Mouse (Mus musculus) thymus, adult 2 months (tissue): ENCODE data around the gene Acap2. TPM values are rescaled to one million over a fixed set of nuclear protein-coding genes. Genes with fewer than 3 reads are reported as not detected.

Experiments
- DNase-seq: peaks from one replicate; pipeline ENCODE4 v3.0.0; 2021
- H3K27ac ChIP-seq: fragments of 200-500 bp; 2 replicates; pipeline ENCODE4 v1.5.1; 2012; ENCODE audit warnings: low read length, control low read depth; ENCODE audit not compliant: control insufficient read depth, insufficient read depth
- H3K27me3 ChIP-seq: fragments of 200-500 bp; 2 replicates; pipeline ENCODE4 v1.6.1; 2012; ENCODE audit warnings: mild to moderate bottlenecking, low read length, moderate library complexity, mixed read lengths; ENCODE audit not compliant: control insufficient read depth, insufficient read depth
- H3K36me3 ChIP-seq: fragments of 200-500 bp; 2 replicates; pipeline ENCODE4 v1.6.1; 2012; ENCODE audit warnings: mild to moderate bottlenecking, low read length, moderate library complexity; ENCODE audit not compliant: control insufficient read depth, insufficient read depth
- H3K4me1 ChIP-seq: fragments of 200-500 bp; replicated peaks from 2 replicates; pipeline ENCODE4 v1.6.1; 2012; ENCODE audit warnings: low read length; ENCODE audit not compliant: control insufficient read depth, insufficient read depth
- H3K4me3 ChIP-seq: fragments of 200-500 bp; 2 replicates; pipeline ENCODE4 v1.5.1; 2012; ENCODE audit warnings: mild to moderate bottlenecking, low read length, control low read depth, moderate library complexity; ENCODE audit not compliant: control insufficient read depth, insufficient read depth
- CTCF ChIP-seq: fragments of 200-500 bp; IDR thresholded peaks from 2 replicates; pipeline ENCODE4 v1.5.1; 2012; ENCODE audit warnings: mild to moderate bottlenecking, control low read depth, low read length, moderate library complexity, borderline replicate concordance; ENCODE audit not compliant: control insufficient read depth, poor library complexity, insufficient read depth; ENCODE audit errors: extremely low read depth
- POLR2A ChIP-seq: fragments of 200-500 bp; IDR thresholded peaks from 2 replicates; pipeline ENCODE4 v1.6.1; 2012; ENCODE audit warnings: mild to moderate bottlenecking, low read length, control low read depth, moderate library complexity; ENCODE audit not compliant: control insufficient read depth, poor library complexity, insufficient read depth; ENCODE audit errors: extremely low read depth
- WGBS: fragments of 180-500 bp; shearing (Covaris S2); methylation state at CpG from one replicate; pipeline ENCODE4 v1.1.7; 2018; 5-methylcytosine and 5-hydroxymethylcytosine counted together
- polyA plus RNA-seq: library from polyadenylated mRNA; depleted of rRNA; stranded (reverse); fragments of >200 nt; gene quantifications from 2 replicates; pipeline ENCODE4 v1.2.3, GENCODE M21; 2012

The Acap2 gene
- polyA plus RNA-seq, 1 experiment = 25.5 TPM

DNA sequence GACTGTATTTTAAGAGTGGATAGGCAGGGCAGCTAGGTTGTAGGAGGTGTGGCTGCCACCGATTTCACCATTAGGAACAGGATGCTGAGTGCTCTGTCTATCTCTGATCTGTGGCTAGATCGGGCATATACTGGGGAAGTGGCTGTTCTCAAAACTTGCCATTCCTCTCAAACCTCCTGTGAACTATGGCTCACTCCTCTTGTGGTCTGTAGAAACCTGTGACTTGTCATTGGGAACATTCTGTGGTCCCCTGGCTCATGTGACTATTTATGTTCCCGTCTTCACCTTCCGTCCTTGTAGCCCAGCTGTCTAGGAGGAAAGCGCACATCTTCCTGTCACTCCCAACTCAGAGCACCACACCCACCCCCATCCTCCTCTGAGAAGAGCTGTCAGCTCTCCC is 8.9 kb upstream of the Acap2 start:
- 3% methylated on average over 5 of the region's 5 CpGs for WGBS
- Histone ChIP-seq H3K27me3 (no peaks in the 10 kb centered on the region), H3K4me3 (no peak overlapping the region), H3K4me1 (peaks cover 9% of the 10 kb centered on the region), H3K27ac (no peak overlapping the region), H3K36me3 (no peaks in the 10 kb centered on the region)
- TF ChIP-seq CTCF (no peak), POLR2A (no peak)
- DNase-seq = no peak

DNA sequence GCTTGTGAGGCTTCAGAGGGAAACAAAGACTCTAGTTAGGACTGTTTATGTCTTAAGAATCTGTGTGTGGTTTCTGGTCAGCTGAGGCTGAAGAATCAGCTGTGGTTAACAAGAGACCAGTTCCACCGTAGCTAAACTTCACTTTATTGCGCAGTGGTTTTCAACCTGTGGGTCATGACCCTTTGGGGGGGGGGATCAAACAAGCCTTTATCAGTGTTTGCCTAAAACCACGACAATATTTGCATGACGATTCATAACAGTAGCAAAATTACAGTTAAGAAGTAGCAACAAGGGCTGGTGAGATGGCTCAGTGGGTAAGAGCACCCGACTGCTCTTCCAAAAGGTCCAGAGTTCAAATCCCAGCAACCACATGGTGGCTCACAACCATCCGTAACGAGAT is 4.7 kb upstream of the Acap2 start:
- TF ChIP-seq CTCF (no peak), POLR2A (no peak)
- H3K4me1 ChIP-seq = peaks cover 9% of the 10 kb centered on the region
- no peaks in the 10 kb centered on the region for H3K27me3 ChIP-seq
- no peak overlapping the region for H3K4me3 ChIP-seq
- H3K36me3 ChIP-seq = no peaks in the 10 kb centered on the region
- 48% methylated on average over 7 of the region's 7 CpGs for WGBS
- H3K27ac ChIP-seq = no peak overlapping the region
- DNase-seq = no peak

DNA sequence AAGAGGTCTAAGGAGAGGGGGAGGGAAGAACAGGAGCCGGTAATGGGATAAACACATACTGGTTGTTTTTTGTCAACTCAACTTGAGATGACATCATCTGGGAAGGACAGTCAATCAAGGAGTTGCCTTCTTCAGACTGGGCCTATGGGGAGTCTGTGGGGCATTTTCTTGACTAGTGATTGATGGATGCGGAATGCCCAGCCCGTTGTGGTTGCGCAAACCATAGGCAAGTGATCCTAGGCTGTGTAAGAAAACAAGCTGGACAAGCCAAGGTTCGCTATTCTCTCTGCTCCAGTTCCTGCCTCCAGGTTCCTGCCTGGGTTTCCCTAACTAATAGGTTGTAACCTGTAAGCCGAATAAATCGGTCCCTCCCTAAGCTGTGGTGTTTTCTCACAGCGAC is 4.1 kb upstream of the Acap2 start:
- TF ChIP-seq POLR2A (no peak), CTCF (no peak)
- no peak overlapping the region for H3K27ac ChIP-seq
- no peak for DNase-seq
- H3K4me3 ChIP-seq = no peak overlapping the region
- 92% methylated on average over 8 of the region's 8 CpGs for WGBS
- H3K4me1 ChIP-seq = peaks cover 7% of the 10 kb centered on the region
- H3K27me3 ChIP-seq = no peaks in the 10 kb centered on the region
- H3K36me3 ChIP-seq = no peaks in the 10 kb centered on the region

DNA sequence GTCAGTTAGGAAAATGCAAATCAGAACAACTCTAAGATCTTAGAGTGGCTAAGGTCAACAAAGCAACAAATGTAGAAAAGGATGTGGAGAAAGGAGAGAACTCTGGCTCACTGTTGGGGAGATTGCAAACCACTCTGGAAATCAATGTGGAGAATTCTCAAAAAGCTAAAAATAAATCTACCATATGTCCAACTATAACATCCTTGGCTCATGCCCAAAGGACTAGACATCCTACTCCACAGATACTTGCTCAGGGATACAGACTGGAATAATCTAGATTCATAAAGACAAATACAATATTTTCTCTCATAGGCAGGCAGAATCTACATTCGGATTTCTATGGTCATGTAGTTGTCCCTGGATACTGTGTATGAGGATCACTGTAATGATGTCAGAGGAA is 3.2 kb upstream of the Acap2 start:
- no peak for DNase-seq
- no peak overlapping the region for H3K27ac ChIP-seq
- no peaks in the 10 kb centered on the region for H3K36me3 ChIP-seq
- WGBS = 90% methylated on average over 1 of the region's 1 CpGs
- H3K27me3 ChIP-seq = no peaks in the 10 kb centered on the region
- H3K4me3 ChIP-seq = no peak overlapping the region
- peaks cover 7% of the 10 kb centered on the region for H3K4me1 ChIP-seq
- no peak for TF ChIP-seq CTCF
- no peak for TF ChIP-seq POLR2A

DNA sequence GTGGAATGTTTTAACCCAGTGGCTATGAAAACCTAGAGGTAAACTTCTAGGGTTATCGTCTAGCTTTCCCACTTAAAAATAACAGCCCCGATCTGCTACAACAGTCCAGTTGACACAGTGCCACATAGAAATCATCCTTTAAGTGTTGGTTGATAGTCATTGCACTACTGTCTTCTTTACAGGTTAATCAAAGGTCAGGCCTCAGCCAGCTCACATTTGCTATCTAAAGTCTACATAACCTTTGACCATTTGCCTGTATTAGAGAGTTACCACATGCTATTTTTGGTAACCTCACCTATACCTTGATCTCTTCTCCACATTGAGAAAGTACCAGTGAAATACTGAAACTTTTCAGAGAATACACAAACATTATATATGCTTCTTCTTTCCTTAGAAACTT is 659 bp upstream of the Acap2 start:
- Histone ChIP-seq H3K27ac (no peak overlapping the region), H3K27me3 (no peaks in the 10 kb centered on the region), H3K4me1 (peaks cover 10% of the 10 kb centered on the region), H3K36me3 (no peaks in the 10 kb centered on the region), H3K4me3 (no peak overlapping the region)
- no peak for DNase-seq
- 66% methylated on average over 2 of the region's 2 CpGs for WGBS
- TF ChIP-seq CTCF (no peak), POLR2A (no peak)

DNA sequence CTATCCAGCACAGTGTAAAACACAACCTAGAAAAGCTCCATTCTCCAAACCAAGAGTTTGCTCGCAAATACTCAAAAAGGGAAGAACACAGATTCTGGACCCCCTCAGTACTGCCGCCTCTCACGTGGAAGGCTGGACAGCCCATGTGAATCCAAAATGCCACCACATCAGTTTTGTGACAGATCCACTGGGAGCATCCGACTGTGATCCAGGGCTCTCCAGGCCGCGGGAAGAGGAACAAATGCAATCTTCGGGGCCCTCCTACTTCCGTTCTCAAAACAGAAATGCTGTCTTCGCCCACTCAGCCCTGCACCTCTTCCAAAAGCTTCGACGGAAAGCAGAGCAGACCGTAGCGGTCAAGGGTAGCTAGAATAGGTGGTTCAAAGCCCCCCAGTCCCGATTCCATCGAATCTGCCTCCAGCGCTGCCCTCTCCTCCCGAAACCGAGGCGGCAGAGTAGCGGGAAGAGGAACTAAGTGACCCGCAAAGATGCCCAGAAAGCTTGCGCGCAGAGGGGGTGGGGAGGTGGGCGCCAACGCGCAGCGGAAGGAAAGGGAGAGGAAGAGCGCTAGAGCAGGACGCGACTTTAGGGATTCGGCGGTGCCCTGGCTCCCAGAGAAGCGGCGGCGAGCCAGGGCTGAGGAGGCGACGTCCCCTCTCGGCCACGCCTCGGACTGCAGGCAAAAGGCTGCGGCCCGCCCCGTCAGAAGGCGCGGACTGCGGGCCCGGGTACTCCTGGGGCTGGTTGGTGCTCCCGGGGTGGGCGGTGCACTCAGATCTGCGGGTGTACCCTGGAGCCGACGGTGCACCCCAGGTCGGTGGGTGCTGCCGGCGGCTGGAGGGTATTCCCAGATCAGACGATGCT is 887 bp downstream of the Acap2 start:
- peak; percentile 47 for DNase-seq
- H3K4me1 ChIP-seq = peaks cover 10% of the 10 kb centered on the region
- peak overlapping the region; percentile 74 for H3K4me3 ChIP-seq
- H3K27ac ChIP-seq = peak overlapping the region; percentile 63
- under 1% methylated on average over 56 of the region's 56 CpGs for WGBS
- TF ChIP-seq CTCF (peak; percentile 37; the same call in 1 of the 2 replicates), POLR2A (0 out of 2 replicates have a peak, but pooled peaks have one; percentile 37)
- no peaks in the 10 kb centered on the region for H3K36me3 ChIP-seq
- H3K27me3 ChIP-seq = no peaks in the 10 kb centered on the region
